Mouse (Mus musculus) testis, postnatal 14 days (tissue): ENCODE measurements at regions not wholly inside any gene's neighbourhood (a gene's known extent, or its start where the extent isn't known, plus 50 kb on each side); places are given as distances from the start of the nearest gene placed in this dataset.
"Not testable (repeated sequence)": the region's sequence is repeated elsewhere in the genome, so short reads cannot be mapped to it uniquely, and the experiment has no call there.

Source experiments
- DNase-seq: peaks from one replicate; pipeline ENCODE4 v3.0.0; 2021; ENCODE audit warnings: low spot score

- DNase-seq = peak; percentile 12
Observed at GRCm38 (mm10) chr14:33691690-33692089, 102.7 kb downstream of the Ptpn20 start.

- DNase-seq = no peak
Observed at GRCm38 (mm10) chr14:33694224-33694623, 105.2 kb downstream of the Ptpn20 start.

- DNase-seq = peak; percentile 40
Observed at GRCm38 (mm10) chr14:33695362-33695982, 106.5 kb downstream of the Ptpn20 start.

GRCm38 (mm10) chr14:33696817-33697216 lies 107.8 kb downstream of the Ptpn20 start:
- no peak for DNase-seq

- DNase-seq = no peak
Observed at GRCm38 (mm10) chr14:33699777-33700438, 110.9 kb downstream of the Ptpn20 start.

GRCm38 (mm10) chr14:33707661-33708297 lies 118.8 kb downstream of the Ptpn20 start:
- no peak for DNase-seq

- DNase-seq = no peak
Observed at GRCm38 (mm10) chr14:33708298-33708665, 119.3 kb downstream of the Ptpn20 start.

GRCm38 (mm10) chr14:33712458-33712857 lies 123.5 kb downstream of the Ptpn20 start:
- DNase-seq = no peak

- no peak for DNase-seq
Observed at GRCm38 (mm10) chr14:33719651-33720050, 130.6 kb downstream of the Ptpn20 start.

GRCm38 (mm10) chr14:33722379-33723145 lies 133.6 kb downstream of the Ptpn20 start:
- DNase-seq = not testable (repeated sequence)

GRCm38 (mm10) chr14:33726500-33726899 lies 137.5 kb downstream of the Ptpn20 start:
- no peak for DNase-seq

GRCm38 (mm10) chr14:33729115-33729884 lies 140.3 kb downstream of the Ptpn20 start:
- DNase-seq = no peak

GRCm38 (mm10) chr14:33732698-33733097 lies 143.7 kb downstream of the Ptpn20 start:
- no peak for DNase-seq

- peak; percentile 34 for DNase-seq
Observed at GRCm38 (mm10) chr14:33734446-33735043, 145.5 kb downstream of the Ptpn20 start.

- DNase-seq = peak; percentile 31
Observed at GRCm38 (mm10) chr14:33735653-33736052, 146.6 kb downstream of the Ptpn20 start.

- no peak for DNase-seq
Observed at GRCm38 (mm10) chr14:33746181-33746580, 157.2 kb downstream of the Ptpn20 start.

GRCm38 (mm10) chr14:33759656-33760055 lies 163.7 kb upstream of the Gdf10 start:
- no peak for DNase-seq

- DNase-seq = no peak
Observed at GRCm38 (mm10) chr14:33763641-33764046, 159.7 kb upstream of the Gdf10 start.

- DNase-seq = no peak
Observed at GRCm38 (mm10) chr14:33765767-33766166, 157.6 kb upstream of the Gdf10 start.

GRCm38 (mm10) chr14:33772374-33772773 lies 151.0 kb upstream of the Gdf10 start:
- DNase-seq = no peak

GRCm38 (mm10) chr14:33789556-33789955 lies 133.8 kb upstream of the Gdf10 start:
- no peak for DNase-seq
